Mouse (Mus musculus) cerebellum, adult 2 months (tissue): ENCODE measurements at regions not wholly inside any gene's neighbourhood (a gene's known extent, or its start where the extent isn't known, plus 50 kb on each side); places are given as distances from the start of the nearest gene placed in this dataset.

Experiments
- CTCF ChIP-seq: fragments of 200-500 bp; IDR thresholded peaks from 2 replicates; pipeline ENCODE4 v1.5.1; 2011; ENCODE audit warnings: low read depth, mild to moderate bottlenecking, control low read depth, low read length, moderate library complexity, borderline replicate concordance; ENCODE audit not compliant: insufficient read depth
- POLR2A ChIP-seq: fragments of 200-500 bp; IDR thresholded peaks from 2 replicates; pipeline ENCODE4 v1.6.1; 2011; ENCODE audit warnings: low read length, control low read depth, borderline replicate concordance; ENCODE audit not compliant: insufficient read depth

DNA sequence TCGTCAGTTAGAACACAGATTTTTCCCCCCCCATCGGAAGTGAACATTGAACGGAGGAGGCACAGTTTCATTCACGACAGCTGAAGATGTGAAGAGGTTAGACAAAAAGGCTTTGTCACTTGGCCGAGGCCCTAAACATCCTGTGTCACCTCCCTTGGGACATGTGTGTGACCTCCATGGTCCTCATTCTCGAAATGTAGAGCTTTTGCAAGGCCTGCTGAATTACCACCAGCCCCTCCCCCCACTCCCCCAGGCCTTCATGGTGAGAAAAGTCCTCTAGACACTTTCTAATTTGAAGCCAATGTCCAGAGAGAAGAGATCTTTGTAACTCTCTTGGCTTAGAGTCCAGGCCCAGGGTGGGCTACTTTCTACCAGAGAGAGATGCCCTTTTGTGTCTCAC is 145.5 kb downstream of the Unc5cl start:
- no peak for TF ChIP-seq CTCF
- no peak for TF ChIP-seq POLR2A
